Mouse (Mus musculus): ENCODE measurements at regions not wholly inside any gene's neighbourhood (a gene's known extent, or its start where the extent isn't known, plus 50 kb on each side); places are given as distances from the start of the nearest gene placed in this dataset.

GRCm38 (mm10) chr8:126160356-126160975, 137.9 kb upstream of the Slc35f3 start:
- DNase-seq (ENCODE audit: low spot score in 2 of 2) = no peak

GRCm38 (mm10) chr8:126162748-126163371, 135.5 kb upstream of the Slc35f3 start:
- no peak for DNase-seq (ENCODE audit: low spot score in 2 of 2)

- no peak for DNase-seq (ENCODE audit: low spot score in 2 of 2)
These were observed 134.4 kb upstream of the Slc35f3 start for GRCm38 (mm10) chr8:126163954-126164353.

GRCm38 (mm10) chr8:126165486-126166095, 132.8 kb upstream of the Slc35f3 start:
- DNase-seq (ENCODE audit: low spot score in 2 of 2) = no peak

- no peak for DNase-seq (ENCODE audit: low spot score in 2 of 2)
These were observed 132.0 kb upstream of the Slc35f3 start for GRCm38 (mm10) chr8:126166394-126166793.

GRCm38 (mm10) chr8:126174451-126174850, 123.9 kb upstream of the Slc35f3 start:
- DNase-seq (ENCODE audit: low spot score in 2 of 2) = no peak

GRCm38 (mm10) chr8:126176305-126176704, 122.1 kb upstream of the Slc35f3 start:
- no peak for DNase-seq (ENCODE audit: low spot score in 2 of 2)

GRCm38 (mm10) chr8:126177855-126178254, 120.5 kb upstream of the Slc35f3 start:
- no peak for DNase-seq (ENCODE audit: low spot score in 2 of 2)

- DNase-seq (ENCODE audit: low spot score in 2 of 2) = no peak
These were observed 109.5 kb upstream of the Slc35f3 start for GRCm38 (mm10) chr8:126188741-126189285.

GRCm38 (mm10) chr8:126195616-126196015, 102.7 kb upstream of the Slc35f3 start:
- no peak for DNase-seq (ENCODE audit: low spot score in 2 of 2)

- DNase-seq (ENCODE audit: low spot score in 2 of 2) = no peak
These were observed 87.8 kb upstream of the Slc35f3 start for GRCm38 (mm10) chr8:126210561-126210960.

GRCm38 (mm10) chr8:126212802-126213201, 85.6 kb upstream of the Slc35f3 start:
- DNase-seq (ENCODE audit: low spot score in 2 of 2) = no peak

GRCm38 (mm10) chr8:126214571-126214970, 83.8 kb upstream of the Slc35f3 start:
- no peak for DNase-seq (ENCODE audit: low spot score in 2 of 2)

GRCm38 (mm10) chr8:126216391-126216790, 82.0 kb upstream of the Slc35f3 start:
- no peak for DNase-seq (ENCODE audit: low spot score in 2 of 2)

GRCm38 (mm10) chr8:126221631-126222030, 76.7 kb upstream of the Slc35f3 start:
- DNase-seq (ENCODE audit: low spot score in 2 of 2) = no peak

GRCm38 (mm10) chr8:126231801-126232200, 66.6 kb upstream of the Slc35f3 start:
- no peak for DNase-seq (ENCODE audit: low spot score in 2 of 2)

GRCm38 (mm10) chr8:126232521-126232920, 65.8 kb upstream of the Slc35f3 start:
- DNase-seq (ENCODE audit: low spot score in 2 of 2) = no peak

GRCm38 (mm10) chr8:126239684-126240083, 58.7 kb upstream of the Slc35f3 start:
- no peak for DNase-seq (ENCODE audit: low spot score in 2 of 2)

GRCm38 (mm10) chr8:126244321-126244720, 54.0 kb upstream of the Slc35f3 start:
- DNase-seq (ENCODE audit: low spot score in 2 of 2) = no peak

Data from spleen, postnatal 10 days (tissue).